Mouse (Mus musculus) adrenal gland, adult 18-20 months (tissue): ENCODE results near the gene D330020A13Rik. TPM values are rescaled to one million over a fixed set of nuclear protein-coding genes. Genes with fewer than 3 reads are reported as not detected.

Source experiments
- DNase-seq, 2 experiments: peaks; one replicate each; pipeline ENCODE4 v3.0.0; 2021 to 2022; ENCODE audit warnings: low spot score in 2 of 2
- long read RNA-seq, 2 experiments: library from polyadenylated mRNA; stranded (forward); transcript quantifications; one replicate each; pipeline ENCODE4 v2.0.0; 2021
- total RNA-seq, 2 experiments: library from RNA; stranded (reverse); gene quantifications; 1 replicate in 1 of 2; 2 replicates in 1 of 2; pipeline ENCODE4 v1.2.3; 2021

Gene D330020A13Rik
- under 1 TPM in 1 of 2 experiments, not detected in 1; 0.40 TPM for total RNA-seq
- long read RNA-seq, experiment 1 = 0 reads
- long read RNA-seq, experiment 2 = 0 reads

DNA sequence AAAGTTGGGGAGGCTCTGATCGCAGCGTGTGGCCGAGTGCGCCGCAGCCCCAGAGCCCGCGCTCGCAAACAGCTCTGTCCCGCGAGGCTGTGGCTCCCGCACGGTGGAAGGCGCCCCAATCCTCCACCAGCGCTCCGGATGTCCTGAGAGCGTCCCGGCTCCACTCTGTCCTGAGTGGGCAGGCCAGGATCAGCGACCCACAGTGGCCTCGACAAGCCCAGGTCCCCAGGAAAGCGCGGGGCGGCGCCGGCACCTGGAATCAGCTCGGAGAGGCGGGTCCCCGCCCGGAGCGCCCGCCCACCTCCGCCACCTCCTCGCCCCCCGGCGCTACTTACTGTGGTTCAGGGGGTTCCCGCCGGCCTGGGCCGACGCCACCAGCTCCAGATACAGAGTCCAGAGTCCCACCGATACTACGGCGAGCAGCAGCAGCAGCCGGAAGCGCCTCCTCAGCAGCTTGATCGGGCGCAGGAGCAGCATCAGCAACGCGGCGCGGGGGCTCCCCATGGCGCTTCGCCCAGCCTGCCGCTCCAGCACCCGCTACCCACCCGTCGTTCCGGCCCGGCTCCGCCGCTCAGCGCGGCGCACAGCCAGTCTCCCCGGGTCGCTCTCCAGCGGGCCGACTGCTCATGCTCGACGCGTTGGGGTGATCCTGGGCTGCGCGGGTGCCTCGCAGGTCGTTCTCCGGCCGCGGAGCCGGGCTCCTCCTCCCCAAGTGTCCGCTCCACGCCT is at the start of gene D330020A13Rik, which contains the start of gene B4galnt3:
D330020A13Rik (plus strand) TSS at position 309 of the 729 bp plus-strand sequence.
B4galnt3 (minus strand) TSS at position 504 of the 729 bp plus-strand sequence.
- peak; percentile 47 to 49 for DNase-seq

DNA sequence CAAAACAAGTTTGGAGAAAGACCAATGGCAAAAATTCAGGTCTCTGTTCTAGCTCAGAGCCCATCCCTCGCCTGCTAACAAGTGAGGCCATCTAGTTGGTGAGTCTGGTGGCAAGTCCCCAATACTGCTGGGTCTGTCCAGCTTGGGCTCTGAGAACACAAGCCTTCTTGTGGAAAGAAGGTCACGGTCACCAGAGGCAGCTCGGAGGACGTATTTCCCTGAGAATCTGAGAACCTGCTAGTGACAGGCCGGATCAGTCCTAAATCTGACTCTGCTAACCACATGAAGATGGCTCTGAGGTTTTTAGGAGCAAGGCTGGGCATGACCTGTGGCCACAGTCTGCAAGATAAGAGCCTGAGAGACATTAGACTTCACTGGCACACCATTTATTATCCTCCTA is 47.5 kb upstream of the D330020A13Rik start:
- DNase-seq = no peak

GRCm38 (mm10) chr6:120249831-120250230 is 44.3 kb upstream of the D330020A13Rik start:
- DNase-seq = no peak

DNA sequence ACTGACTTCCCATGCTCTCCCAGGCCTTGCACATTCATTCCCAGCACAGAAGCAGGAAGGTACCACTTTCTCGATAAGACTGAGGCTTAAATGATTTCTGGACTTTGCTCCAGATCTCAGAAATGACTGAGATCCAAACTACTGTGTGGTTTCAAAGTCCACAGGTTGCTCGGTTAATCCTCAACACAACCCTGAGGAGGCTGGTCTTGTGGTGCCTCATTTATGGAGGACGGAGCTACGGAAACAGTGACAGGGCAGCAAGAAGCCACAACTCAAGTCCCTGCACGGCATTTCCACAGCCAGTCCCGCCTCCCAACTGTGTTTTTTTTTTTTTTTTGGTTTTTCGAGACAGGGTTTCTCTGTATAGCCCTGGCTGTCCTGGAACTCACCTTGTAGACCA is 43.2 kb upstream of the D330020A13Rik start:
- DNase-seq = no peak

- no peak for DNase-seq
Observed at GRCm38 (mm10) chr6:120252741-120253140, 41.4 kb upstream of the D330020A13Rik start.

- DNase-seq = no peak
Observed at GRCm38 (mm10) chr6:120254640-120255039, 39.5 kb upstream of the D330020A13Rik start.

DNA sequence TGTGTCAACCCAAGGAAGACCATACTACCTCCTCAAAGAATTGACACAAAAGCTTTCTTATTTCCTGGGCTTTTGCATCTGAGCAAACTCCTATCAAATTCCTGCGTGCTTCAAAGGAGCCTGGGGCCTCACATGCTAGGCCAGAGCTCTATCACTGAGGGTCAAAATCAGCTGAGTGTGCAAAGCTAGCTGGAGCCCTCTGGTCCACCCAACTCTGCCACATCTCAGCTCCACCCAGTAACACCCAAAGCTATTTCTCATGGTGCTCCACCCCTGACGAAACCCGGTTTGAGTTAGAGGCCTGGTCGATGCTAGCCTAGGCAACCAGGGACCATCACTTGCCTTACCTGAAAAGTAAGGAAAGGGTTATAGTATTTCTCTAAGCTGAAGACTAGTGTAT is 39.0 kb upstream of the D330020A13Rik start:
- no peak for DNase-seq

- DNase-seq = no peak
Observed at GRCm38 (mm10) chr6:120255701-120256100, 38.5 kb upstream of the D330020A13Rik start.

DNA sequence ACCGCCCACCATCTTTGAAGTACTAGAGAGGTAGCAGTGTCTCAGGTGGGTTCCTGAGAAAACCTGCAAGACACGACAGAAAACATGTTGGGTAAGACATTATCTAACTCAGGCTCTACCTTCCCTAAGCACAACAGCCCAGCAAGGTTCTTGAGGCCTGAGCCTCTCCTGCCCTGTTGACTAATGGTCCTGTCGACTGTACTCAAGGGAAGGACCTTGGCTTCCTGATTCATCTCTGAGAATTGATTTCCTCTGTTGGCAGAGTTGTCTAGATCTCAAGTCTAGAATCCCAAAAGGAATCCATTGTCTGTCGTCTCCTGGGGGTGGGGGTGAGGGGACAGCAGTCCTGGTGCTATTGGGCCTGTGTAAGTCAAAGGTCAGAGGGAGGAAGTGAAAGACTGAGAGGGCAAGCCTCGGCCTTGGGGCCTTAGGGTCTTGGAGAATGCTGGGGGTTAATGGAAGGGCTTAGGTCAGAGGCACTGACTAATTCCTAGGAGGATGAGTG is 37.7 kb upstream of the D330020A13Rik start:
- peak in 1 of 2 experiments; percentile 43 for DNase-seq

GRCm38 (mm10) chr6:120259481-120259880 is 34.7 kb upstream of the D330020A13Rik start:
- DNase-seq = no peak

DNA sequence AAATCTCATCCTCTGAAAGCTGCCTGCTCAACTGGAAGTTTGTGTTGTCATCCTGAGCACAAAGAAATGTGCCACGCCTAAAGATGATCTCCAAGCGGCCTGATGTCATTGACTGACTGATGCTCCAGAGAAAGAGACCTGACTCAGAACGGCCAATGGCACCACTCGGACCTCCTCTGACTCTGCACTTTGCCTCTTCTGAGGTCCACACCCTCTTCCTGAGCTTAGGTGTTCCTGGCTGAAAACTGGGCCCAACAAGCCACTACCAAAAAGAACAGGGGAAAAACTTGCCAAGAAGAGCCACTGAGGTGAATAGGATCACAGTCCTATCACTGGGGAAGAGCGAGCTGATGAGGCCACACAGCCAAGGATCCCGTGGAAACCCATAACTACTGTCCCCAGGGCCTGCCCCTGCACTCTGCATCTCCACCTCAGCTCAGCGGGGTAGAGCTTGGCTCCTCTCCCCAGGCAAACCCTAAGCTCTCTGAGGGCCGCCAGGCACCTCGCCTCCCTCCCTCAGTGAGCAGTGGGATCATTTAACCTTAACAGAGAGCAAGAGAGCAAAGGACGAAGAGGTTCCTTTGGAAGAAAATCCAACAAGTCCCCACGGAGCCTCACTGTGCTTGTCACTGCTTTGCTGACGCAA is 31.2 kb upstream of the D330020A13Rik start:
- no peak for DNase-seq

GRCm38 (mm10) chr6:120263608-120264007 is 30.6 kb upstream of the D330020A13Rik start:
- DNase-seq = no peak

DNA sequence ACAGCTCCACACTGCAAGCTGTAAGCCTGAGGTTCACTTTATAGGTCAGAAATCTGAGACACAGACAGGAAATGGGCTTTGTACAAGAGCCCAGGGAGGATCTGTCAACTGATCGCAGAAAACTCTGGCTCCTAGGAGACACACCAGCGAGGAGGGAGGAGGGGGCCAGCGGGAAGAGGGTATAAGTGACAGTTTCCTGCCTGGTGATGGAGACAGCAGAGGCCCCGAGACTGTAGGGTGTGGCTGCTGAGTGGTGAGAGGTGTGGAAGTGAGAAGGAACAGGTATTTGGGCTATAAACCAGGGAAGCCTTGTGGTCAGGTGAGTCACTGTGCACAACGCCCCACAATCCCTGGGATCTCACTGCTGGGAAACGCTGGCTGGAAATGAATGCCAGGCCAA is 30.0 kb upstream of the D330020A13Rik start:
- DNase-seq = no peak

DNA sequence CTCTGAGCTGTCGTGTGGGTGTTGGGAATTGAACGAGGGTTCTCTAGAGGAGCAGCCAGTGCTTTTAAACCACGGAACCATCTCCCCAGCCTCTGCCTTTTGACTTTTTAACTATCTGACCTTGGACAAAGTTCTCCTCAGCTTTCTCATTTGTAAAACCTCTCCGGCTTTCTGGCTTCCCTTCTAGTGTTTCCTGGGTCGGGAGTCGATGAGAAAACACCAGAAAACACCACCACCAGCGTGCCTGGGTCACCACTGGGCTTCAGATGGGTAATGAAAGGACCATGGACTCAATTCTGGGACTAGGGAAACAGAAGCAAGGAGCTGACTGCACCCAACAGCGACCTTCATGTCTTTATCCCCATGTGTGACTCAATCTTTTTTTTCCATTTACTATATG is 20.0 kb upstream of the D330020A13Rik start:
- peak in 1 of 2 experiments; percentile 35 for DNase-seq

DNA sequence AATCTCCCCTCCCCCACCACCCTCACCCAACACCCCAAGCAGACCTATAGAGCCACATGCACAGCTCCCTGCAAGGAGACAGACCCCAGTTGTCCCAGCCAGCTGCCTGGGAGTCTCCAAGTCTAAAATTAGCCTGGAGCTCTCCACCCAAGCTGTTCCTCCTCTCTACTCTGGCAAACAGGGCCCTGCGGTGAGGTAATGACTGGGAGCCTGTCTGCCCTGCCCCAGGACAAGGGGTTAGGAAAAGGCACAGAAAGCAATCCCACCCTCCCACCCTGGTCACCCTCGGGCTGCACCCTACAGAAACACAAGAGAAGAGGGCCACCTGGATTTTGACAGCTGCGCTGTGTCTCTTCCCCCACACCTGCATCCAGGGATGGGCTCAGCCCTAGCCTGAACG is 19.3 kb upstream of the D330020A13Rik start:
- DNase-seq = no peak

GRCm38 (mm10) chr6:120275301-120275700 is 18.9 kb upstream of the D330020A13Rik start:
- no peak for DNase-seq

DNA sequence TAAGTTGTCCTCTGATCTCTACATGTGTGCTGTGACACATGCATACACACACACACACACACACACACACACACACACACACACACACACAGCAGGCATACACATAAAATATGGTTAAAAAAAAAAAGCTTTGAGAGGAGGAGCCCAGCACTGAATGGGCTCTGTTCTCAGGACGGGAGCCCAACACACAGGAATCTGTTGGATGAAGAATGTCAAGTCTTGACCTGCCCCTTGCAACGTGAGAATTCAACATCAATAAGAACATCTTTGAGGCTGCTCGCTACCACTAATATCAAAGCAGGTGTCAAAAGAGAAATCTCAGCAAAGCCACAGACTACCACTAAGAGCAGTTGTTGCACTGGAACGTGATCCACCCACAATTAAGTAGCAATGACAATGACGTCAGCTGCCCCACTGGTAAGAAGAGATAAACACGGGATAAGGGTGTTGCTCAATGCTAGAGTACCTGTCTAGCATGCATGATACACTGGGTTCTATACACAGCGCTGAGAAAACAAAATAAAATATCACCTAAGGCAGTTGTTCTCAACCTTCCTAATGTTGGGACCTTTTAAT is 17.2 kb upstream of the D330020A13Rik start:
- no peak for DNase-seq

GRCm38 (mm10) chr6:120287279-120287678 is 6.9 kb upstream of the D330020A13Rik start:
- no peak for DNase-seq

DNA sequence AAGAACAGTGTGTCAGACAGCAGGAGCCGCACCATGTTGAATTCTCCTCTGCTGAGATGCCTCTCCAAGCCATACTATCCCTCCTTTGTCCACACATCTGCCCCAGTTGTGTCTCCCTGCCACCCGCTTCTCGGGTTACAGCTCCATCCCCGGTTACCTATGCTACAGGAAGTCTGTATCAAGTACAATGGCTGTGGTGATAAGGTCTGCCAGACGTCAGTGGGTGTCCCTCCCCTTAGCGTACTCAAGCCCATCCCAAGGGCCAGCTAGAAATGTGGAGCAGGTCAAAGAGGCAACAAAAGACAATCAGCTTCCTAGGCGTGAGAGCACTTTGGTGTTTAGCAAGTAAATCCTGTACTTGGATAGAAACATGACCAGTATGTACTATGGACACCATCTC is 5.6 kb upstream of the D330020A13Rik start:
- no peak for DNase-seq

GRCm38 (mm10) chr6:120289430-120289829 is 4.7 kb upstream of the D330020A13Rik start:
- no peak for DNase-seq

GRCm38 (mm10) chr6:120291396-120292009 is 2.7 kb upstream of the D330020A13Rik start:
- DNase-seq = no peak
